Mouse (Mus musculus) CD4-positive, CD25-positive, alpha-beta regulatory T cell, adult 4 months (primary cell): ENCODE measurements around the gene Plch1. TPM values are rescaled to one million over a fixed set of nuclear protein-coding genes. Genes with fewer than 3 reads are reported as not detected.
A peak's percentile ranks its signal among the peaks of the same experiment; 100 is the strongest.

Source experiments
- ATAC-seq: one replicate; pipeline ENCODE4 v1.8.0; 2017
- polyA plus RNA-seq, 2 experiments: library from polyadenylated mRNA; unstranded; fragments of 100-300 nt; shearing (Covaris generic); gene quantifications; one replicate each; pipeline ENCODE4 v1.2.1; 2017

The Plch1 gene
- polyA plus RNA-seq = not detected

- peak; percentile 56 for ATAC-seq
These were observed at the start of gene Plch1 for GRCm38 (mm10) chr3:63899309-63899695. Gene Plch1, minus strand, starts transcription at chr3:63899472.

- ATAC-seq = no peak
These were observed 42.1 kb upstream of the Plch1 start for GRCm38 (mm10) chr3:63941204-63941850.

GRCm38 (mm10) chr3:63938928-63939327 is 39.7 kb upstream of the Plch1 start:
- ATAC-seq = no peak

- peak; percentile 93 for ATAC-seq
These were observed 29.9 kb upstream of the Plch1 start, which contains the start of gene E130311K13Rik for GRCm38 (mm10) chr3:63928878-63929859. Gene E130311K13Rik, minus strand, starts transcription at chr3:63929472.

DNA sequence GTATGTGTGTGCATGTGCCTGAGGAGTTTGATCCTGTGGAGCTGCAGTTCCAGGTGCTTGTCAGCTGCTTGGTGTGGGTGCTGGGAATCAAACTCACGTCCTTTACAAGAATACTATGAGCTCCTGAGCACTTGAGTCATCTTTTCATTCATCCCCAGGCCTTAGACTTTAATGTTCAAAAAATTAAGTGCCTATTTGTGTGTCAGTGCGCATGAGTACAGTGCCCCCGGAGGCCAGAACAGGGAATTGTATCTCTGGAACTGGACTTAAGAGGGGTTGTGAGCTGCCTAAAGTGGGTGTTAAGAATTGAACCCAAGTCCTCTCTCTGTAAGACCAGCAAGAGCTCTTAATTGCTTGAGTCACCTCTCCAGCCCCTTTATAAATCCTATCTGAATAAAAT is 20.4 kb upstream of the Plch1 start:
- peak; percentile 75 for ATAC-seq

DNA sequence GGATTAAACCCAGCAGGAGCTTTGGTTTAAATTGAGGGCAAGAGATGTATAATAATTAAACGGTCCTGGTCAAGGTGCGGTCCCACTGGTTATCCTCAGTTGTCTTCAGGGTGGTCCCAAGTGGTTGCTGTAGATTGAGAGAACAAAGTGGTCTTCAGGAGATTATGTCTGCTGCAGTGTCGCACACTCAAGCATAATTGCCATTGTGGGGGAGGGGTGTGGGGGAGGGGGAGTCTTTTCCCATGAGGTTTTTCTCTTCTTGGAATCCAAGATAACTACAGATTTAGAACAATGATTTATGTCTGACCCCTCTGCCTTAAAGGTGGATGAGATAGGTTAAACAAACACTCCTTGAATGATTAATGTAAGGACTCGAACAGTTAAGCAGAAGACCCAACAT is 11.0 kb upstream of the Plch1 start:
- no peak for ATAC-seq

- no peak for ATAC-seq
These were observed 6.0 kb upstream of the Plch1 start for GRCm38 (mm10) chr3:63905241-63905640.

DNA sequence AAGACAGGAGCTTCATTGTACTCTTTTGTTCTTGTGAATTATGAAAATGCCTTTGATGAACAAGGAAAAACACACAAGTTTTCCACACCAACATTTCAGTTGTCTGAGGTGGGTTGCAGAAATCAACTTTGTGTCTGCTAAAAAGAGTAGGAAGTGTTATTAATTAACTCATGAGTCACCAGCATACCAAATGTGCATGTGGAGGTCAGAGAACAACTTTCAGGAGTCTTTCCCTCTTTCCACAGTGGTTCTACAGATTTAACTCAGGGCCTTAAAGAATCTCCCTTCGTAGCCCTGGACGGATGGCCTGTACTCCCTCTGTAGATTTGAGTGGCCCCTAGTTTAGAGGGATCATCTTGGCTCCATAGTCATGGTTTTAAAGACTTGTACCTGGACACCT is 4.9 kb upstream of the Plch1 start:
- no peak for ATAC-seq

- no peak for ATAC-seq
These were observed 824 bp upstream of the Plch1 start for GRCm38 (mm10) chr3:63900021-63900571.

- ATAC-seq = peak; percentile 63
These were observed 527 bp downstream of the Plch1 start for GRCm38 (mm10) chr3:63898581-63899308.

DNA sequence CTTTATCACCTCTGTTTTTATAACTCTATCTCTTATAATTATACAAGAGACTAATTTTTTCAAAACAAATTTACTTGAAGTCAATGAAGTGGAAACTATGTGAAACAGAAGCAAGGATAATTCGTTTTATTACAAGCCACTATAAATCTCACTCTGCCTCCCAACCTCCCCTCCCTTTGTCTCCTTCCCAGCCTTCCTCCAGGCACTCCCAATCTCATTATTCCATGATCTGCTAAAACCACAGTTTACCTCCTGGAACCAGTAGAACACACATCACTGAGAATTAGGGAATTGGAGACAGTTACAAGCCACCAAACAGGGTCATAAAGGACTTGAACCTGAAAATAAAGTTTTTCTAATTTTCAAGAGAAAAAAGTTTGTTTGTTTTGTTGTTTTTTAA is 2.1 kb downstream of the Plch1 start:
- no peak for ATAC-seq

DNA sequence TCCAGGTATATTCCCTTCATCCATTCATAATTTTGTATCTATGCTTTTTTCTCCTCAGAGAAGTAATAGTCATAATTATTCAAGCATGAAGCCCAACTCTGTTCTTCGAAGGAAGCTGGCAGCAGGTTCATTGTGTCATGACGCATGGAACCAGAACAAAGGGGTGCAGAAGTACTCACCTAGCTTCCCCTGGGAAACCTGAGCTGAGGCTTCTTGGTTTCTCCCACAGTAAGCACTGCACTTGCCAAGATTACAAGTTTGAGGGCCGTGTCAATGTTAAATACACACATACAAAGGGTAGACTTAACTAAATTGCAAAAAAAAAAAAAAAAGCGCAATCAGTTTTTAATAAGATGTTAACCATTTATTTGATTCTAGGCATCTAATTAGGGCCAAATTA is 3.0 kb downstream of the Plch1 start:
- ATAC-seq = no peak

GRCm38 (mm10) chr3:63895786-63896185 is 3.5 kb downstream of the Plch1 start:
- ATAC-seq = no peak

DNA sequence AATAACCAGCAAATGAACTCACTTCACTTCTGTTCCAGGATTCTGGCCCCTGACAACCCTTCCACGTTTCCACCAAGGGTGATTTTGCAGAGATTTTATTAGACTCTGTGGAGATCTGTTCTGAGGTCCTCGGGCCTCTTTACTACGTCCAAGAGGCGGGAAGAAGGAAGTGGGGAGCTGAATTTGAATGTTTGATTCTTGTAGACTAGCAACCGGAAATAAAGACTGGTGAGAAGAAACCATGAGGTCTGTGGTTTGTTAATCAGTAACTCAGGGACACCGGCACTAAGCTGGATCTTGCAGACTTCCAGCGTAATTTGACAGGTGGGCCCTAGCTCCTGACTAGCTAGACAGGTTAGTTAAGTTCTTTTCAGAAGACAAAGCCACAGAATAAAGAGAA is 5.6 kb downstream of the Plch1 start:
- ATAC-seq = peak; percentile 37

DNA sequence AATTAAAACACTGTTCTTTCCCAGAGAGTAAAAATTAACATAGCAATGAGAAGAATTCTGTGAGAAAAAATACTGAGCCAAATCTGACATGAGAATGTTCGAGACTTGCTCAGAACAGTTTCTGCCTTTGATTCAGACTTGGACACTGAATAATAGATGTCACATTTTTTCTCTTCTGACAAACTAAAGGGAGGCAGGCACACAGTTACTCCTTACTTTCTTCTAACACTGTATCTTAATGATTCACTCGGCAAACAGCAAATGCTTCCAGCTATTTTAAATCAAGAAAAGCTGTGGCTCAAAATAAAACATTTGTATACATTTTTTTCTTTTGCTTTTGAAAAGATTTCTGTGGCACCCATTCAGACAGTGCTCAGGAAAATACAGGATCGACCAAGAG is 7.1 kb downstream of the Plch1 start:
- no peak for ATAC-seq

GRCm38 (mm10) chr3:63881065-63881464 is 18.2 kb downstream of the Plch1 start:
- no peak for ATAC-seq

- ATAC-seq = no peak
These were observed 20.1 kb downstream of the Plch1 start for GRCm38 (mm10) chr3:63878995-63879666.

DNA sequence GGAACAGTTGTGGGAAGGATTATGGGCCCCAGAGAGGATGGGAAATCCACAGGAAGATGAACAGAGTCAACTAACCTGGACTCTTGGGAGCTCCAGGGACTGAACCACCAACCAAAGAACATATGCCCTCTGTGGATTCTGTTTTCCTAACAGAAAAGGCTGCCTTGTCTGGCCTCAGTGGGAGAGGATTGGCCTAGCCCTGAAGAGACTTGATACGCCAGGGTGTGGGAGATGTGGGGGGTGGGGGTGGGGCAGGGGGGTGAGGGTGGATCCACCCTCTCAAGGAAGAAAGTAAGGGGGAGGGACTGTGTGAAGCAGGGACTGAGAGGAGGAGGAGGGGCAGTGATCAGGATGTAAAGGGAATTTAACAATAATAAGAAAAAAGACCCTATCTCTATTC is 26.5 kb downstream of the Plch1 start:
- ATAC-seq = no peak

GRCm38 (mm10) chr3:63871249-63871648 is 28.0 kb downstream of the Plch1 start:
- ATAC-seq = no peak

DNA sequence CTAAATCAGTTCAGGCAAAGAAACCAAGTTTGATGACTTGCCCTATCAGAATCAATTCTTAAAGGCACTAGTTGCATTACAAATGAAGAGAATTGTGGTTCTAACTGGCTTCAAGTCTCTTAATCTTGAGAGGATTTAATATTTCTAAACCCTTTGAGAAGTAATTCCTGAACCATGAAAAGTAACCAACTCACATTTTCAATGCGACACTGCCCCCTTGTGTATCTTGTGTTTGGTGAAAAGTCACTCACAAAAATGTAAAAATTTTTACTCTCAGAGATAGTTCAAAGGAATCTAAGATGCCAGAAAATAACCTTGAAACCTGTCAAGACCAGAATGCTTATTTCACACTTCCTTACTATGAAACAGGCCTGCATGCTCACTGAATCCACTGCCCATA is 31.0 kb downstream of the Plch1 start:
- no peak for ATAC-seq

DNA sequence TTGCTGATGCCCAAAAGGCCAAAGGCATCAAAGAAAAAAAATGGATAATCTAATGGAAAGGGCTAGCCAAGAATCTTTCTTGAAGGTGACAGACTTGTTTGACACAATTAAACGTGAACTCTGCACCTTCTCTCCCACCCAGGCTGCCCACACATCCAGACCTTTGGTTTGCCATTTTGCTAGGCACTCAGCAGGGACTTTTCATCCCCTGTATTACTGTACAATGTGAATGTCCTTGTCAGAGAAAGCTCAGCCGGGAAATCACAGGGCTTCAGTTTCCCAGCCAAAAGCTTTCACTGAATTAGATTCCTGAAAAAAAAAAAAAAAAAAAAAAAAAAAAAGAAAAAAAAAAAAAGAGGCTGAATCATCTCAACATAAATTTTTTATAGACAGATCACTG is 34.2 kb downstream of the Plch1 start:
- ATAC-seq = no peak

DNA sequence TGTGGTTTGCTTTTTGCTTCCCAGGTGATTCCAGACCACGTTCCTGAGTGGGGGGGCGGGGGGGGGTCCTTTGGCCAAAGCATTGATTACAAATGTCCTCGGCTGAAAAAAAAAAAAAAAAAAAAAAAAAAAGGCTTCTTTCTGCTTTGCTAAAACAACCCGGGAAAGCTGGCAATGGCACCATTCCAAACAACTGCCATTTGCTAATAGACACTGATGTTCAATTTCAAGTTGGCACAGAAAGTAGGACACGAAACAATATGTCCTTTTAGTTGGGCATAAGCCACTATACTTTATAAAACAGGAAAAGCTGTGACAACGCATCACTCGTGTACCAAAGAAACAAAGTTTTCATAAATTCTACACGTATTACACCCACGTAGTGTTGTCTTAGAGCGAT is 36.6 kb downstream of the Plch1 start:
- ATAC-seq = no peak
